Mouse (Mus musculus) forebrain, embryonic 12.5 days (tissue): ENCODE data around the gene Ttll3. TPM values are rescaled to one million over a fixed set of nuclear protein-coding genes. Genes with fewer than 3 reads are reported as not detected.

Experiments used
- ATAC-seq: fragments of 200-750 bp; cut with Nextera tagmentation; 2 replicates; pipeline ENCODE4 v1.8.0; 2017; ENCODE audit warnings: moderate TSS enrichment; ENCODE audit not compliant: low FRiP score
- H3K27ac ChIP-seq: fragments of 300-500 bp; sonication (generic); 2 replicates; pipeline ENCODE4 v1.5.1; 2016; ENCODE audit warnings: mild to moderate bottlenecking
- H3K27me3 ChIP-seq: fragments of 300-500 bp; sonication (generic); 2 replicates; pipeline ENCODE4 v1.6.1; 2016; ENCODE audit warnings: mild to moderate bottlenecking
- H3K36me3 ChIP-seq: fragments of 300-500 bp; sonication (generic); replicated peaks from 2 replicates; pipeline ENCODE4 v1.6.1; 2016; ENCODE audit warnings: mild to moderate bottlenecking
- H3K4me1 ChIP-seq: fragments of 300-500 bp; sonication (generic); 2 replicates; pipeline ENCODE4 v1.6.1; 2016
- H3K4me2 ChIP-seq: fragments of 300-500 bp; sonication (generic); 2 replicates; pipeline ENCODE4 v1.6.1; 2016; ENCODE audit warnings: mild to moderate bottlenecking, moderate library complexity
- H3K4me3 ChIP-seq: fragments of 300-500 bp; sonication (generic); replicated peaks from 2 replicates; pipeline ENCODE4 v1.5.1; 2016; ENCODE audit warnings: mild to moderate bottlenecking
- H3K9ac ChIP-seq: fragments of 300-500 bp; sonication (generic); 2 replicates; pipeline ENCODE4 v1.6.1; 2016; ENCODE audit warnings: mild to moderate bottlenecking
- H3K9me3 ChIP-seq: fragments of 300-500 bp; sonication (generic); 2 replicates; pipeline ENCODE4 v1.6.1; 2016
- WGBS: fragments of 180-500 bp; shearing (Covaris S2); methylation state at CpG from one replicate; pipeline ENCODE4 v1.1.7; 2016; 5-methylcytosine and 5-hydroxymethylcytosine counted together
- polyA plus RNA-seq: library from polyadenylated mRNA; unstranded; fragments of >200 nt; fragmentation: Nextera tagmentation; extraction: Ambion mirVana; gene quantifications from 2 replicates; pipeline ENCODE4 v1.2.1, GENCODE M21; 2016

The Ttll3 gene
- polyA plus RNA-seq: 6.5 and 7.0 TPM in 2 replicates

DNA sequence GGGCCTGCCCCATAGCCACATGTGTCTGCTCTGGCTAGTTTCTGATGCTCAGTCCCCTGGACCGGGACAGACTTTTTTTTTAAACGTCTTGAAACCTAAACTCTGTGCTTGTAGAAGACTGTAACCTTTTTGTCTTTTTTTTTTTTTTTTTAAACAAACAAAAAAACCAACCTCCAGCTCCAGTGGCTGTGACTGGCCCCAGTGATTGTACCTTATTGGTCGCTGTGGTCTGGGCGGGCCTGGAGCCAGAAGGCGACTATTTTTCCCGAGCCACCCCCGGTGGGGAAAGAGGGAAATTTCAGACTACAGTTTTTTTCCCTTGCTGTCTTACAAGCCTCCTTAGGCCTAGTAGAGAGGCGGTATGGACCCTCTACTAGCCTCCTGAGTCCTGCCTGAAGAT lies at the start of gene Ttll3:
Gene Ttll3 (plus strand): TSS at position 301 of the 400 bp plus-strand sequence.
- Histone ChIP-seq H3K27me3 (no peaks in the 10 kb centered on the region), H3K36me3 (peaks cover 62% of the 10 kb centered on the region), H3K4me2 (no peak within 1 kb of the TSS), H3K9me3 (no peaks in the 10 kb centered on the region), H3K4me1 (peaks cover 17% of the 10 kb centered on the region), H3K27ac (no peak within 1 kb of the TSS), H3K4me3 (no peak within 1 kb of the TSS), H3K9ac (no peak within 1 kb of the TSS)
- no peak for ATAC-seq
- WGBS: 76% methylated on average over 8 of the region's 8 CpGs

DNA sequence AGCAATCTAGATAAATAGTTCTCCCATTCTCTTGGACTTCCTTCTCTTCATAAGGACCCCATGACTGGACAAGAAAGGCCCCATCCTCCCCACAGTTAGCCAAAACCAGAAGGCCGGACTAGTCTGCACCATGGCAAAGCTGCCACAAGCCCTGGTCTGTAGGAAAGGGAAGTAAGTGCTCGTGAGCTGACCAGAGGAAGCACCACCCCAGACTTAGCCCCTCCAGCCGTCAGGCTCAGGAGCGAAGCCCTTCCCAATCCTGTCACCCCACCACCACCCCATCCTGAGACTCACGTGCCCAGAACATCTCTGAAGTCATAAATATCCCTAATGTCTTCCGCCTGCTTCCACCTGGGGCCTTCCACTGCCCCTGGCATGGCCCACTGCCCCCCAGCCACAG lies 47.5 kb upstream of the Ttll3 start:
- H3K36me3 ChIP-seq: peaks cover 19% of the 10 kb centered on the region; the same call in 1 of the 2 replicates
- H3K4me2 ChIP-seq: no peak overlapping the region
- H3K9ac ChIP-seq: no peak overlapping the region
- H3K4me3 ChIP-seq: no peak overlapping the region
- H3K4me1 ChIP-seq: peaks cover 21% of the 10 kb centered on the region
- peaks cover 6% of the 10 kb centered on the region; the same call in 1 of the 2 replicates for H3K27me3 ChIP-seq
- ATAC-seq: no peak
- no peak overlapping the region for H3K27ac ChIP-seq
- 91% methylated on average over 6 of the region's 6 CpGs for WGBS
- H3K9me3 ChIP-seq: no peaks in the 10 kb centered on the region

DNA sequence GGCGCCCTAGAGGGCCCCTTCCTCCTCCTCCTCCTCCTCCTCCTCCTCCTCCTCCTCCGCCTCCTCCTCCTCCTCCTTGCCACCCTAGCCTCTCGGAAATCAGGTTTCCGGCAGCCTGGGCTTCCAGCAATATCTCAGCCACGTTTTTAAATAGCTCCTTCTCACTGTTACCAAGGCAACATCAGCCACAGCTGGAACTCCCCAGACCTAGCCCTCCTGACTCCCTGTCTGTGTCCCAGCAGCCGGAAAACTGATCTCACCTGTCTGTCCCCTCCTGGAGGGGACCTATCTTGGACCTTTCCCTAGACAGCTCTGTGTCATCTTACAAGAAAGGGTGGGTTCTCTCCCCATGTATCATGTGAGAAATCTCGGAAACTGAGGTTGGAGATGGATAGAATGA lies 46.8 kb upstream of the Ttll3 start:
- Histone ChIP-seq H3K27ac (no peak overlapping the region), H3K9ac (no peak overlapping the region), H3K9me3 (no peaks in the 10 kb centered on the region), H3K36me3 (peaks cover 19% of the 10 kb centered on the region; the same call in 1 of the 2 replicates), H3K4me2 (peak overlapping the region; percentile 83; the same call in 1 of the 2 replicates), H3K27me3 (peaks cover 6% of the 10 kb centered on the region; the same call in 1 of the 2 replicates), H3K4me1 (peaks cover 21% of the 10 kb centered on the region), H3K4me3 (no peak overlapping the region)
- no peak for ATAC-seq
- WGBS: 42% methylated on average over 5 of the region's 7 CpGs

DNA sequence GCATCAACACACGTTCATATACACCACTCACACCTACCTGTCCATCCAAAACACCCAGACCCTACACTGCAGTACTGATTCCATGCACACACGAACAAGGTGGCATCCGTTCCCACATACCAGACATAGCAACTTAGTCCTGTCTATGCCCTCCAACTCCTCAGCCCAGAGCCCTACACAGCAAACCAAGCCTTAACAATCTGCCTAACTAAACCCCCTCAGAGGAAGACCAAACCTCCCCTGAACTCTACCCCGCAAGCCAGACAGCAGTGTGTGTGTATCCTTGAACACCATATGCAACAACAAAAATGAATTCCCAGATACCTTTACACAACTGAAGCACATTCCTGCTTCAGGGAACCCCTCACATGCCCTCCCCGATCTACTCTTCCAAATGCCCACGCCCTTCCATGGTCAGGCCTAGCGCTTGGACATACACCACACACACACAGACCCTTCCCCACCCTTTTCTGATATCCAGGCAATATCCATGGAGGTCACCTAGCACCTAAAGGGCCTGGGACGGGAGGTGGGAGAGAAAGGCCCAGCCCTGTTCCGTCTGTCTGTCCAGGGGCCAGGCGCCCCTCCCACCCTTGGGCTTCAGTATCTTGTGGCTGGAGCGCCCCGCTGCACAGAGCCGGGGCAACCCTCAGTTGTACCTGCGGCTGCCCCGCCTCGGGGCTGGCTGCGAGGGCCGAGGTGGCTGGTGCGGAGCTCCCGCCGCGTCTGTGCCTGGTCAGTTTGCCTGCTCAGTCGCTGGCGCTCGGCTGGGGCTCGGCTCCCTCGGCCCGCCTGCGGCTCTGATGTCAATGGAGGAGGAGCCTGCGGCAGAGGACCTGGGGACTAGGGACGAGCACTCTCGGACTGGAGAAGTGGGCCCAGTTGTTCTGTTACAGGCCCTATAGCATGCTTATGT lies 45.6 kb upstream of the Ttll3 start, which contains the start of gene Camk1:
Gene Camk1 (minus strand): TSS at position 808 of the 916 bp plus-strand sequence.
- H3K4me1 ChIP-seq: peaks cover 21% of the 10 kb centered on the region
- 17% methylated on average over 30 of the region's 32 CpGs for WGBS
- H3K4me2 ChIP-seq: peak within 1 kb of the TSS; percentile 83
- peaks cover 6% of the 10 kb centered on the region; the same call in 1 of the 2 replicates for H3K27me3 ChIP-seq
- H3K9me3 ChIP-seq: no peaks in the 10 kb centered on the region
- H3K36me3 ChIP-seq: peaks cover 10% of the 10 kb centered on the region; the same call in 1 of the 2 replicates
- peak within 1 kb of the TSS; percentile 58 for H3K4me3 ChIP-seq
- peak; percentile 85 for ATAC-seq
- peak within 1 kb of the TSS; percentile 85 for H3K9ac ChIP-seq
- H3K27ac ChIP-seq: no peak within 1 kb of the TSS

DNA sequence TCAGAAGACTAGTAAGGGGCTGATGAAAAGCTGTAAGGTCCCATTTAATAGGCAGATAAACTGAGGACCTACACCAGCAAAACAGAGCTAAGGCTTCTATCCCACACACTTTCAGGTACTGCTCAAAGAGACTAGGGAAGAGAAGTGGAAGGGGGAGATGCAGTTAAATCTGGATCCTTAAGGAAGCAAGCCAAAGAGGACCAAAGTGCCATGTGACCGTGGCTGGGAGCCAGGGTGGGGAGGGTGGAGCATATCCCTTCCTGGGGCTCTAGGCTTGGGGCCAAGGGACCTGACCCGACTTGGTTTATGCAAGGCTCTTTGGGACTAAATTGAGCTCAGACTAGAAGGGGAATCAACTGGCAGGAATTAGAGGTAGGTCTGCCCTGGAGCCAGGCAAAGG lies 44.7 kb upstream of the Ttll3 start:
- Histone ChIP-seq H3K4me3 (no peak overlapping the region), H3K36me3 (0 out of 2 replicates have a peak, but pooled peaks cover 7% of the 10 kb centered on the region), H3K9me3 (no peaks in the 10 kb centered on the region), H3K27me3 (peaks cover 6% of the 10 kb centered on the region; the same call in 1 of the 2 replicates), H3K4me2 (peak overlapping the region; percentile 83; the same call in 1 of the 2 replicates), H3K4me1 (peaks cover 21% of the 10 kb centered on the region), H3K9ac (peak overlapping the region; percentile 85; the same call in 1 of the 2 replicates), H3K27ac (no peak overlapping the region)
- ATAC-seq: no peak
- 65% methylated on average over 2 of the region's 2 CpGs for WGBS

DNA sequence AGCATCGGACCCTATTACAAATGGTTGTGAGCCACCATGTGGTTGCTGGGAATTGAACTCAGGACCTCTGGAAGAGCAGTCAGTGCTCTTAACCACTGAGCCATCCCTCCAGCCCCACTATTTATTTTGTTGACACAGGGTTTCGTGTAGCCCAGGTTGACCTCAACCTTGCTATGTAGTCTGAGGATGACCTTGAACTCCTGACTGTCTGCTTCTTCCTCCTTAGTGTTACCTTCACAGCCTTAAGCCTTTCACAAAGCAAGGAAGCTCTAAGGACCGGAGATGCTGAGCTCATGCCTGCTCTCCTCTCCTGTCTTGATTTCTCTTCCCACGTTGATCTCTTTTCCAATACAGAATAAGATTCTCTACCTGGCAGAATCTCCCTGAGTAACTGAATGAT lies 42.2 kb upstream of the Ttll3 start:
- Histone ChIP-seq H3K4me2 (no peak overlapping the region), H3K9me3 (no peaks in the 10 kb centered on the region), H3K4me3 (no peak overlapping the region), H3K36me3 (no peaks in the 10 kb centered on the region), H3K27ac (no peak overlapping the region), H3K9ac (no peak overlapping the region), H3K27me3 (peaks cover 6% of the 10 kb centered on the region; the same call in 1 of the 2 replicates), H3K4me1 (peaks cover 21% of the 10 kb centered on the region)
- WGBS: 75% methylated on average over 4 of the region's 4 CpGs
- no peak for ATAC-seq

DNA sequence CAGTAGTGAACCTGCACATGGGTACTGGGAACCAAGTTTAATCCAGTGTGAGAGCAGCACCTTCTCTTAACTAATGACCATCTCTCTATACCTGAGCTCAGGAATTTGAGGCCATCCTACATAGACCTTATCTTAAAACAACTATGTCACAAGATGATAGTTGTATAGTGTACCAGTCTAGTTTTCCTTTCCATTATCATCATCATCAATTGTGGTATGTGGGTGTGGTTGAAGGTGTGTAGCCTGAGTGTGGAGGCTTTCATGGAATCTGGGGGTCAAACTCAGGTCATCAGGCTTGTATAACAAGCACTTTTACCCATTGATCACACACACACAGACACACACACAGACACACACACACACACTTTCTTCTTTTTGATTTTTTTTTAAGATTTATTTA lies 38.5 kb upstream of the Ttll3 start:
- no peak overlapping the region for H3K4me2 ChIP-seq
- no peaks in the 10 kb centered on the region for H3K9me3 ChIP-seq
- no peak for ATAC-seq
- no peaks in the 10 kb centered on the region for H3K4me1 ChIP-seq
- H3K4me3 ChIP-seq: no peak overlapping the region
- H3K36me3 ChIP-seq: no peaks in the 10 kb centered on the region
- no peak overlapping the region for H3K27ac ChIP-seq
- H3K27me3 ChIP-seq: no peaks in the 10 kb centered on the region
- no peak overlapping the region for H3K9ac ChIP-seq

DNA sequence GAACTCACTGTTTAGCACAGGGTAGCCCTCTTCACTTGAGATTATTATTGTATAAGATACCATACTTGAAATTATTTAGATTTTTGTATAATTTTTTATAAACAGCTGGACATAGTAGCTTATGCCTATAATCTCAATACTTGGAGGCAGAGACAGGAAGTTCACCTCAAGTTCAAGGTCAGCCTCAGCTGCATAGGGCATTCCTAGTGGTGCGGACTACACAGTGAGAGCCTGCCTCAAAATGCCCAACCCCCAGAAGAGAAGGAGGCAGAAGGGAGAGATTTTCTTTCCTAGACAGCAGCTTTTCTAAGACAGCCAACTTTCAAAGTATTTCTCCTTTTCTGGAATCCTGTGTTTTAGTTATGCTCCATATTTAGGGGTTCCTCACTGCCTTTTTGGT lies 37.9 kb upstream of the Ttll3 start:
- no peak for ATAC-seq
- Histone ChIP-seq H3K4me3 (no peak overlapping the region), H3K27ac (no peak overlapping the region), H3K9ac (no peak overlapping the region), H3K36me3 (no peaks in the 10 kb centered on the region), H3K4me1 (no peaks in the 10 kb centered on the region), H3K9me3 (no peaks in the 10 kb centered on the region), H3K4me2 (no peak overlapping the region), H3K27me3 (no peaks in the 10 kb centered on the region)
- 82% methylated on average over 1 of the region's 1 CpGs for WGBS

DNA sequence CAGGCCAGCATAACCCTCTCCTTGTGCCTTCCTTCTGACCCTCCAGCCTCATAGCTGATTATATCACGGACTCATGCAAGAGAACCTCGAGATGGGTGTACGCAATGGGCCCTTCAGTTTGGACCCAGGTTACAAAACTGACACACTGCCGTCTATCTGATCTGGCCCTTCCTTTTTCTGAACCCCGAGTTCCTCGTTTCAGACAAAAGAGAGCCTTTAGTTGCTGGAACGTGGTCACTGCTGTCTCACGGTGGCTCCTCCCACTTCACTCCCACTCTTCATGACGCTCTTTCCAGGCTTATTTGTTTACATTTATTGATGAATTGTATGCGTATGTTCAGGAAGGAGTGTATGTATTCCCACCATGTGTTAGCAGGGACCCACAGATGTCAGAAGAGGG lies 37.4 kb upstream of the Ttll3 start:
- H3K4me3 ChIP-seq: no peak overlapping the region
- no peaks in the 10 kb centered on the region for H3K36me3 ChIP-seq
- ATAC-seq: no peak
- no peaks in the 10 kb centered on the region for H3K4me1 ChIP-seq
- H3K4me2 ChIP-seq: no peak overlapping the region
- no peaks in the 10 kb centered on the region for H3K27me3 ChIP-seq
- whole genome bisulfite sequencing: 62% methylated on average over 10 of the region's 10 CpGs
- no peak overlapping the region for H3K27ac ChIP-seq
- H3K9me3 ChIP-seq: no peaks in the 10 kb centered on the region
- no peak overlapping the region for H3K9ac ChIP-seq

DNA sequence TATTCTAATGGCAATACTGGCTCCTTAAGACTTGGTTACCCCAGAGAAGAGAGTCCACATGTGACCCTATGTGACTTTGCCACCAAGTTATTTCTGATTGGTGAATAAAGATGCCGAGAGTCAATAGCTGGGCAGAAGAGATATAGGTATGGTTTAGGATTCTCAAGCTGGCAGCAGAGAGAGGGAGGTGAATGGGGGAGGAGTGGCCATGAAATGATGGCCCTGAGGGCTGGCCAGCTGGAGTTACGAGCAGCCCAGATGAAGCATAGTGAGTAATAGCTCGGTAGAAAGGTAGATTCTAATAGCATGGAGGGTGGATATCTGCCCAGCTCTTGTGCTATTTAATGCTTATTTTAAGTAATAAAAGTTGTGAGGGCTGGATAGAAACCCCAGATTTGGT lies 36.2 kb upstream of the Ttll3 start:
- H3K36me3 ChIP-seq: no peaks in the 10 kb centered on the region
- H3K9ac ChIP-seq: no peak overlapping the region
- H3K4me2 ChIP-seq: no peak overlapping the region
- H3K4me1 ChIP-seq: no peaks in the 10 kb centered on the region
- WGBS: 79% methylated on average over 3 of the region's 3 CpGs
- no peak overlapping the region for H3K27ac ChIP-seq
- no peaks in the 10 kb centered on the region for H3K9me3 ChIP-seq
- no peak for ATAC-seq
- H3K27me3 ChIP-seq: no peaks in the 10 kb centered on the region
- no peak overlapping the region for H3K4me3 ChIP-seq

DNA sequence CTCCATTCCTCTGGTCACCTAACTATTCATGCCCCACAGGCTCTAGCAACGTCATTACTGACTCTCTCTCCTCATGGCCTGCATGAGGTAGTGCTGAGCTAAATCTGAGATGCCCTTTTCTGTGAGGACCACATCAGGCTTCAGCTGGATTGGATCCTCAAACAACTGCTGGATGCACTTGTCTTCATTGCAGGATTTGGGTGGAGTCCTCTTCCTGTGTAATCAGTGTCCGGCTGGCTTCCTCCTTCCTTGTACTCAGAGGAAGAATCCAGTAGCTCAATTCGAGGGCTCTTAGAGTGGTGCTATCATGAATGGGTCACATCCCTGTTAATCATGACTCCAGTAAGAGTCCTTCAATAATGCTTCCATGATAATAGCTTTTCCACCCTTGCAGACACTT lies 35.4 kb upstream of the Ttll3 start:
- Histone ChIP-seq H3K9me3 (no peaks in the 10 kb centered on the region), H3K4me3 (no peak overlapping the region), H3K36me3 (no peaks in the 10 kb centered on the region), H3K27ac (no peak overlapping the region), H3K27me3 (no peaks in the 10 kb centered on the region), H3K4me1 (no peaks in the 10 kb centered on the region), H3K9ac (no peak overlapping the region), H3K4me2 (no peak overlapping the region)
- no peak for ATAC-seq
- WGBS: 73% methylated on average over 3 of the region's 3 CpGs

DNA sequence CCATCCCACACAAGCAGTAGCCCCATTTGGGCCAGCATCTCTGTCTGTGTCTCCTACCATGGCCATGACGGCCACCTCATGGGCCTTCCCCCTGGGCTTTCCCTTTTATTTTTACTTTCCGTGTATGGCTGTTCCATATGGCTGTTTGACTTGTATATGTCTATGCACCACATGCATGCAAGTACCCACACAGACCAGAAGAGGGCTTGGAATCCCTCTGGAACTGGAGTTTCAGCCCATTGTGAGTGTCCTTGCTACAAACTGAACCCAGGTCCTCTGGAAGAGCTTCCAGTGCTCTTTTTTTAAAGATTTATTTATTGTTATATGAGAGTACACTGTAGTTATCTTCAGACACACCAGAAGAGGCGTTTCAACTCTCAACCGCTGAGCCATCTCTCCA lies 27.6 kb upstream of the Ttll3 start:
- H3K27me3 ChIP-seq: no peaks in the 10 kb centered on the region
- no peak overlapping the region for H3K27ac ChIP-seq
- no peaks in the 10 kb centered on the region for H3K4me1 ChIP-seq
- no peak for ATAC-seq
- H3K36me3 ChIP-seq: peaks cover 4% of the 10 kb centered on the region
- no peak overlapping the region for H3K9ac ChIP-seq
- no peaks in the 10 kb centered on the region for H3K9me3 ChIP-seq
- 82% methylated on average over 4 of the region's 4 CpGs for WGBS
- no peak overlapping the region for H3K4me3 ChIP-seq
- no peak overlapping the region for H3K4me2 ChIP-seq

DNA sequence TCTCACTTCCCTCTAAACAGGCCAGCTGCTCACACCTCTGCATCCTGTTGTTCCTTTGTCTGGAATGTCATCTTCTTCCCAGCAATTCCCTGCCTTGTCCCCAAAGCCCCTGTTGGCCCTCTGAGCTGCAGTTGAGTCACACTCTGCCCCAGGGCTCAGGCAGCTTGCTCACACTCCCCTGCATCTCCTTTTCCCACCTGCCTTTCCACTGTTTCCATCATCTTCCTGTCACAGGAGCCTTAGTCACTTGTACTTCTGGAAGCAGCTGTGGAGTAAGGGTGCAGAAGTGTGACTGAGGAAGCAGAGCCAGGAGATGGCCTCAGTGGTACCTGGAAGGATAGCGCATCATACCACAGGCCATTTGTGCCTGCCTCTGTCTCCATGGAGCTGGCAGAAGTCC lies 26.8 kb upstream of the Ttll3 start:
- H3K4me1 ChIP-seq: no peaks in the 10 kb centered on the region
- H3K9ac ChIP-seq: no peak overlapping the region
- H3K36me3 ChIP-seq: peaks cover 12% of the 10 kb centered on the region
- no peak overlapping the region for H3K4me2 ChIP-seq
- ATAC-seq: no peak
- H3K9me3 ChIP-seq: no peaks in the 10 kb centered on the region
- WGBS: 100% methylated on average over 1 of the region's 1 CpGs
- no peak overlapping the region for H3K4me3 ChIP-seq
- no peak overlapping the region for H3K27ac ChIP-seq
- no peaks in the 10 kb centered on the region for H3K27me3 ChIP-seq
